Mouse (Mus musculus): ENCODE results near the gene Olfr1048. TPM values are rescaled to one million over a fixed set of nuclear protein-coding genes. Genes with fewer than 3 reads are reported as not detected.

Gene Olfr1048
- total RNA-seq (2023): not detected

GRCm38 (mm10) chr2:86240189-86240588 is at the start of gene Olfr1048:
Gene Olfr1048, minus strand, starts transcription at chr2:86240289.

GRCm38 (mm10) chr2:86278988-86279387 is 38.9 kb upstream of the Olfr1048 start, which contains the start of gene Olfr1051:
Gene Olfr1051, minus strand, starts transcription at chr2:86279088.

GRCm38 (mm10) chr2:86258228-86258627 is 18.1 kb upstream of the Olfr1048 start, which contains the start of gene Olfr1049:
Gene Olfr1049, minus strand, starts transcription at chr2:86258328.

GRCm38 (mm10) chr2:86231301-86231700 is 8.8 kb downstream of the Olfr1048 start, which contains the start of gene Olfr1047:
Gene Olfr1047, minus strand, starts transcription at chr2:86231401.

GRCm38 (mm10) chr2:86219214-86219613 is 20.9 kb downstream of the Olfr1048 start, which contains the start of gene Olfr1046:
Gene Olfr1046, minus strand, starts transcription at chr2:86219314.

GRCm38 (mm10) chr2:86202909-86203308 is 37.2 kb downstream of the Olfr1048 start, which contains the start of gene Olfr1045:
Gene Olfr1045, minus strand, starts transcription at chr2:86203009.

GRCm38 (mm10) chr2:86185583-86185982 is 54.5 kb downstream of the Olfr1048 start, which contains the start of gene Olfr52:
Gene Olfr52, minus strand, starts transcription at chr2:86185683.

Other genes starting within 250 kb of the Olfr1048 start
- not detected for gene Olfr1031, start 250.0 kb downstream of the Olfr1048 start, total RNA-seq (2023)
- not detected for gene Olfr1032, start 234.7 kb downstream of the Olfr1048 start, total RNA-seq (2023)
- gene Olfr1033, start 219.7 kb downstream of the Olfr1048 start, total RNA-seq (2023): not detected
- not detected for gene Olfr1034, start 194.4 kb downstream of the Olfr1048 start, total RNA-seq (2023)
- not detected for gene Olfr1036, start 166.3 kb downstream of the Olfr1048 start, total RNA-seq (2023)
- gene Olfr1037, start 152.9 kb downstream of the Olfr1048 start, total RNA-seq (2023): not detected
- gene Olfr1039, start 104.4 kb downstream of the Olfr1048 start, total RNA-seq (2023): not detected
- gene Olfr1040, start 93.6 kb downstream of the Olfr1048 start, total RNA-seq (2023): not detected
- gene Olfr1042, start 78.5 kb downstream of the Olfr1048 start, total RNA-seq (2023): not detected
- not detected for gene Olfr1043, start 72.8 kb downstream of the Olfr1048 start, total RNA-seq (2023)
- not detected for gene Olfr1044, start 62.5 kb downstream of the Olfr1048 start, total RNA-seq (2023)
- not detected for gene Olfr52, start 54.6 kb downstream of the Olfr1048 start, total RNA-seq (2023)
- not detected for gene Olfr1045, start 37.3 kb downstream of the Olfr1048 start, total RNA-seq (2023)
- gene Olfr1046, start 21.0 kb downstream of the Olfr1048 start, total RNA-seq (2023): not detected
- gene Olfr1047, start 8.9 kb downstream of the Olfr1048 start, total RNA-seq (2023): not detected
- not detected for gene Olfr1049, start 18.0 kb upstream of the Olfr1048 start, total RNA-seq (2023)
- gene Olfr1051, start 38.8 kb upstream of the Olfr1048 start, total RNA-seq (2023): not detected
- gene Olfr1052, start 52.2 kb upstream of the Olfr1048 start, total RNA-seq (2023): not detected
- gene Olfr1053, start 75.0 kb upstream of the Olfr1048 start, total RNA-seq (2023): not detected
- gene Olfr1054, start 95.1 kb upstream of the Olfr1048 start, total RNA-seq (2023): not detected
- gene Olfr1055, start 110.0 kb upstream of the Olfr1048 start, total RNA-seq (2023): not detected
- gene Olfr1056, start 122.2 kb upstream of the Olfr1048 start, total RNA-seq (2023): not detected
- gene Olfr1057, start 138.1 kb upstream of the Olfr1048 start, total RNA-seq (2023): not detected
- gene Olfr1058, start 148.3 kb upstream of the Olfr1048 start, total RNA-seq (2023): not detected
- gene Olfr1061, start 173.8 kb upstream of the Olfr1048 start, total RNA-seq (2023): not detected
- gene Olfr1062, start 186.5 kb upstream of the Olfr1048 start, total RNA-seq (2023): not detected
- not detected for gene Olfr1065, start 210.3 kb upstream of the Olfr1048 start, total RNA-seq (2023)
- not detected for gene Olfr1066, start 216.0 kb upstream of the Olfr1048 start, total RNA-seq (2023)
- not detected for gene Olfr228, start 247.1 kb upstream of the Olfr1048 start, total RNA-seq (2023)